Mouse (Mus musculus) lung, postnatal 0 days (tissue): ENCODE measurements around the gene Scn1b.

Source experiments
- CTCF ChIP-seq: IDR thresholded peaks from 2 replicates; pipeline ENCODE4 v1.5.1; 2016; ENCODE audit warnings: antibody characterized with exemption, mild to moderate bottlenecking
- EP300 ChIP-seq: IDR thresholded peaks from 2 replicates; pipeline ENCODE4 v1.6.1; 2016; ENCODE audit warnings: antibody characterized with exemption, mild to moderate bottlenecking, control low read depth

DNA sequence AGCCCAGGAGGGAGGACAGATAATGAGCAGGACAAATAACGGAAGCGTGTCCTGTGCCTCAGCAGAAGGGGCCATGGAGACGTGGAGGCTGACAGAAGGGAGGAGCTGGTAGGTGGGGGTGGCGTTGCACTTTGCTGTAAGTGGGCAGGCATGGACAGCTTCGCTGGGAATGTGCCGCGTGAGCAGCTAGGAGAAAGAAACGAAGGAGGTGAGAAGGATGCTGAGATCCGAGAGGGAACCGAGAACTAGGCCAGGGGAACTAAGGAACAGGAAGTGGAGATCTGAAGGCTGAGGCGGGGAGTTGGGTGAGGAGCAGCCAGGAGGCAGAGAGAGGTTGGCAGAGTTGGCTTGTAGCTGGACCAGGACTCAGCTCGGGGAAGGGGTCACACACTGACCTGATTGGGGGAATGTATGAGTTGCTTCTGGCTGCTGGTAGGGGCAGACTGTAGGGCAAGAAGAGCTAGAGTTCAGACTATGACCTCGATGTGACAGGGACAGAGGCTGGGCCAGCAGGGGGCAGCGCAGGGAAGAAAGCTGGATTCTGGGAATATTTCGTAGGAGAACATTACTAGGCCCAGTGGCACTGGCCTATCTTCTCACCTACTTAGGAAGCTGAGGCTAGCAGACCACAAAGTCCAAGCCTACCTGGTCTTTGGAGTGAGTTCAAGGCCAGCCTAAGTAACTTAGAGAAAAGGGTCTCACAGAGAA lies 21.6 kb downstream of the Scn1b start:
- peak; percentile 75 for TF ChIP-seq CTCF
- no peak for TF ChIP-seq EP300
